ENCODE assay signal across 8 mouse cellular contexts in genomic region chr1:152385693-152386092, GRCm38 (mm10). TPM values are rescaled to one million over a fixed set of nuclear protein-coding genes. Genes with fewer than 3 reads are reported as not detected.
A peak's percentile ranks its signal among the peaks of the same experiment; 100 is the strongest.
DNase-seq lines count a peak whose midpoint lies in the region; ATAC-seq and TF ChIP-seq lines count a peak whose summit lies in the region.
"Not testable (repeated sequence)": the region's sequence is repeated elsewhere in the genome, so short reads cannot be mapped to it uniquely, and the experiment has no call there.
"Had no signal": no experiment of that assay in that cellular context is flagged by ENCODE, and none has a peak within 500 bp of the region (broad histone marks: within the 10 kb centered on the region; RNA-seq: fewer than 3 reads in every experiment).

No protein-coding gene starts in this region.

- H3K4me2 ChIP-seq in forebrain, embryonic 12.5 days: peak overlapping the region; percentile 81
- peak overlapping the region; percentile 68 for H3K4me2 ChIP-seq in heart, embryonic 15.5 days
- peak overlapping the region; percentile 65 for H3K4me2 ChIP-seq in intestine, embryonic 15.5 days (replicated peaks)
- H3K4me2 ChIP-seq in limb, embryonic 13.5 days (replicated peaks): peak overlapping the region; percentile 76
- H3K4me2 ChIP-seq in lung, embryonic 16.5 days (ENCODE audit: low read depth, low read length): peak overlapping the region; percentile 72
- H3K4me2 ChIP-seq in midbrain, postnatal 0 days (ENCODE audit: low read depth, low read length, poor library complexity, severe bottlenecking): peak overlapping the region; percentile 72

- peak overlapping the region; percentile 90 for H3K4me3 ChIP-seq in cerebellum, adult 2 months (replicated peaks; ENCODE audit: insufficient read depth, low read depth, low read length)
- H3K4me3 ChIP-seq in forebrain, embryonic 12.5 days (replicated peaks): peak overlapping the region; percentile 81
- H3K4me3 ChIP-seq in heart, embryonic 15.5 days: peak overlapping the region; percentile 85
- peak overlapping the region; percentile 94 for H3K4me3 ChIP-seq in intestine, embryonic 15.5 days (replicated peaks)
- peak overlapping the region; percentile 86 for H3K4me3 ChIP-seq in limb, embryonic 13.5 days
- H3K4me3 ChIP-seq in lung, embryonic 16.5 days (ENCODE audit: low read length): peak overlapping the region; percentile 91
- peak overlapping the region; percentile 88 for H3K4me3 ChIP-seq in midbrain, postnatal 0 days (ENCODE audit: low read depth, low read length)

- WGBS in cerebellum, adult 2 months: 23% methylated on average over 2 of the region's 4 CpGs
- 20% methylated on average over 2 of the region's 4 CpGs for WGBS in forebrain, embryonic 12.5 days
- 18% methylated on average over 2 of the region's 4 CpGs for WGBS in heart, embryonic 15.5 days
- 20% methylated on average over 2 of the region's 4 CpGs for WGBS in intestine, embryonic 15.5 days
- WGBS in limb, embryonic 13.5 days: 27% methylated on average over 2 of the region's 4 CpGs
- 19% methylated on average over 2 of the region's 4 CpGs for WGBS in lung, embryonic 16.5 days
- 33% methylated on average over 2 of the region's 4 CpGs for WGBS in midbrain, postnatal 0 days

- TF ChIP-seq CTCF in cerebellum, adult 2 months (IDR thresholded peaks at IDR 0.05; ENCODE audit: borderline replicate concordance, insufficient read depth, low read depth, low read length); midbrain, postnatal 0 days (IDR thresholded peaks at IDR 0.05): not testable (repeated sequence)

- not testable (repeated sequence) for DNase-seq in cerebellum, adult 2 months; midbrain, postnatal 0 days (ENCODE audit: low spot score)

- H3K27ac ChIP-seq in cerebellum, adult 2 months (ENCODE audit: insufficient read depth, low read length); forebrain, embryonic 12.5 days; heart, embryonic 15.5 days; intestine, embryonic 15.5 days; limb, embryonic 13.5 days; lung, embryonic 16.5 days (ENCODE audit: low read length); midbrain, postnatal 0 days (ENCODE audit: low read depth, low read length): not testable (repeated sequence)

- peak overlapping the region; percentile 84 for H3K9ac ChIP-seq in forebrain, embryonic 12.5 days
- H3K9ac ChIP-seq in heart, embryonic 15.5 days: peak overlapping the region; percentile 83
- H3K9ac ChIP-seq in intestine, embryonic 15.5 days: peak overlapping the region; percentile 95
- H3K9ac ChIP-seq in limb, embryonic 13.5 days: peak overlapping the region; percentile 88
- H3K9ac ChIP-seq in lung, embryonic 16.5 days (ENCODE audit: low read length): peak overlapping the region; percentile 89
- H3K9ac ChIP-seq in midbrain, postnatal 0 days (replicated peaks; ENCODE audit: low read length, poor library complexity, severe bottlenecking): peak overlapping the region; percentile 74

- TF ChIP-seq POLR2A in cerebellum, adult 2 months (IDR thresholded peaks at IDR 0.05; ENCODE audit: borderline replicate concordance, insufficient read depth, low read length): not testable (repeated sequence)

- not testable (repeated sequence) for H3K27me3 ChIP-seq in cerebellum, adult 2 months (ENCODE audit: control insufficient read depth, insufficient read depth, low read length); forebrain, embryonic 12.5 days; heart, embryonic 15.5 days; intestine, embryonic 15.5 days (replicated peaks); limb, embryonic 13.5 days; lung, embryonic 16.5 days (ENCODE audit: control insufficient read depth, insufficient read depth, low read depth, low read length); midbrain, postnatal 0 days (ENCODE audit: insufficient read depth, low read length)

- ATAC-seq in forebrain, embryonic 12.5 days (ENCODE audit: low FRiP score); heart, embryonic 15.5 days (replicated peaks; ENCODE audit: insufficient number of reproducible peaks, insufficient read depth, low FRiP score, low read depth); intestine, embryonic 15.5 days; limb, embryonic 13.5 days (ENCODE audit: low FRiP score, low read depth); lung, embryonic 16.5 days (ENCODE audit: low read depth): not testable (repeated sequence)
- 0 out of 2 replicates have a peak, but pooled peaks have one; percentile 7 for ATAC-seq in midbrain, postnatal 0 days (ENCODE audit: low FRiP score)

- not testable (repeated sequence) for H3K4me1 ChIP-seq in cerebellum, adult 2 months (ENCODE audit: control insufficient read depth, insufficient read depth, low read length); forebrain, embryonic 12.5 days; heart, embryonic 15.5 days (replicated peaks); intestine, embryonic 15.5 days (replicated peaks); limb, embryonic 13.5 days; lung, embryonic 16.5 days (replicated peaks; ENCODE audit: control insufficient read depth, insufficient read depth, low read length); midbrain, postnatal 0 days (ENCODE audit: insufficient read depth, low read length)

- H3K36me3 ChIP-seq in forebrain, embryonic 12.5 days (replicated peaks); heart, embryonic 15.5 days; intestine, embryonic 15.5 days; limb, embryonic 13.5 days; lung, embryonic 16.5 days (ENCODE audit: control insufficient read depth, insufficient read depth, low read length); midbrain, postnatal 0 days (ENCODE audit: insufficient read depth, low read length): not testable (repeated sequence)

- not testable (repeated sequence) for H3K9me3 ChIP-seq in forebrain, embryonic 12.5 days; heart, embryonic 15.5 days (replicated peaks); intestine, embryonic 15.5 days; limb, embryonic 13.5 days; lung, embryonic 16.5 days (ENCODE audit: control insufficient read depth, low read length); midbrain, postnatal 0 days (ENCODE audit: low read length)

RNA-seq across cellular contexts. Expression of gene Tsen15, which starts 0.8 kb away (rescaled TPM):
- polyA plus RNA-seq in cerebellum, adult 2 months (2012; rRNA removed): 46.9 and 47.6 TPM in 2 replicates
- 52.0 and 57.4 TPM in 2 replicates for polyA plus RNA-seq in forebrain, embryonic 12.5 days (2016; fragmentation: Nextera tagmentation; extraction: Ambion mirVana)
- 45.3 and 49.3 TPM in 2 replicates for polyA plus RNA-seq in heart, embryonic 15.5 days (2015; fragmentation: Nextera tagmentation; extraction: Ambion mirVana)
- 70.2 and 74.4 TPM in 2 replicates for polyA plus RNA-seq in intestine, embryonic 15.5 days (2015; fragmentation: Nextera tagmentation; extraction: Ambion mirVana)
- 91.2 and 92.5 TPM in 2 replicates for polyA plus RNA-seq in limb, embryonic 13.5 days (2015; fragmentation: Nextera tagmentation; extraction: Ambion mirVana)
- polyA plus RNA-seq in lung, embryonic 16.5 days (2015; fragmentation: Nextera tagmentation; extraction: Ambion mirVana): 70.0 and 74.9 TPM in 2 replicates
- 17.8 and 43.3 TPM in 2 replicates for total RNA-seq in midbrain, postnatal 0 days (2014; rRNA removed)
- polyA plus RNA-seq in midbrain, postnatal 0 days (2015; fragmentation: Nextera tagmentation; extraction: Ambion mirVana): 43.7 and 50.8 TPM in 2 replicates

RNA-seq across cellular contexts. Expression of gene Colgalt2, which starts 13.9 kb away (rescaled TPM):
- 2.9 and 3.6 TPM in 2 replicates for polyA plus RNA-seq in cerebellum, adult 2 months (2012; rRNA removed)
- polyA plus RNA-seq in forebrain, embryonic 12.5 days (2016; fragmentation: Nextera tagmentation; extraction: Ambion mirVana): 1.5 and 2.1 TPM in 2 replicates
- polyA plus RNA-seq in heart, embryonic 15.5 days (2015; fragmentation: Nextera tagmentation; extraction: Ambion mirVana): 1.8 and 2.1 TPM in 2 replicates
- 1.4 and 1.5 TPM in 2 replicates for polyA plus RNA-seq in intestine, embryonic 15.5 days (2015; fragmentation: Nextera tagmentation; extraction: Ambion mirVana)
- 6.7 and 7.2 TPM in 2 replicates for polyA plus RNA-seq in limb, embryonic 13.5 days (2015; fragmentation: Nextera tagmentation; extraction: Ambion mirVana)
- polyA plus RNA-seq in lung, embryonic 16.5 days (2015; fragmentation: Nextera tagmentation; extraction: Ambion mirVana): 1.1 and 1.3 TPM in 2 replicates
- 9.5 and 14.2 TPM in 2 replicates for total RNA-seq in midbrain, postnatal 0 days (2014; rRNA removed)
- 5.3 and 6.3 TPM in 2 replicates for polyA plus RNA-seq in midbrain, postnatal 0 days (2015; fragmentation: Nextera tagmentation; extraction: Ambion mirVana)
- total RNA-seq: megakaryocyte, adult 5-6 weeks had no signal
